Mouse (Mus musculus): ENCODE data around the gene Stfa2.

Gene Stfa2

DNA sequence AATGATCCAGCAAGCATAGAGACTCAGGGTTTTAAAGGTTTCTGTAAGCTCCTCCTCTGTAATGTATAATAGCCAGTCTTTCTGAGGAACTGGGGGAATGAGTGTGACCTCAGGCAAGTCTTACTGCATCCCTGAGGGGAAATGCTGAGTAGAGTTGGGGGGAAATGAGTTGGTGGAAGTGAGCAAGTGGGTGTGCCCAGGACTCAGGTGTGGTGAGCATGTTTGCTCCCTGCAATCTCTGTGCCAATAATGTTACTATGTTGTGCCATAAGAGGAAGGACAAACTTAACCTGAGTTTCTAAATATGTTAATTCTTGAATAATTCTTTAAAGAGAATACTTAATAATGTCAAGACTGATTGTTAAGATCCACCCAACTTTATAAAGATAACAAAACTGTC is at the start of gene Stfa2:
TSS of gene Stfa2 (minus strand) at position 101 of the 400 bp plus-strand sequence.
- DNase-seq (ENCODE audit: low read depth): peak; percentile 31

GRCm38 (mm10) chr16:36455342-36455802 is 47.1 kb upstream of the Stfa2 start, which contains the start of gene Stfa3:
Stfa3 (minus strand) TSS chr16:36455392.
- DNase-seq (ENCODE audit: low read depth): peak; percentile 81

DNA sequence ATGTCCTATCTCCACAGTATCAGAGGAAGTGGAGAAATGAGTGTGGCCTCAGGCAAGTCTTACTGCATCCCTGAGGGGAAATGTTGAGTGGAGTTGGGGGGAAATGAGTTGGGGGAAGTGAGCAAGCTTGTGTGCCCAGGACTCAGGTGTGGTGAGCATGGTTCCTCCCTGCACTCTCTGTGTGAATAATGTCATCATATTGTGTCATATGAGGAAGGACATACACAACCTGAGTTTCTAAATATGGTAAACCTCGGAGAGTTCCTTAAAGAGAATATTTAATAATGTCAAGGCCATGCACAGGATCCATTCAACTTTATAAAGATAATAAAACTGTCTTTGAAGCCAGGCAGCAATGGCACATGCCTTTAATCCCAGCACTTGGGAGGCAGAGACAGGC is 12.7 kb upstream of the Stfa2 start:
- peak; percentile 67 for DNase-seq (ENCODE audit: low read depth)

DNA sequence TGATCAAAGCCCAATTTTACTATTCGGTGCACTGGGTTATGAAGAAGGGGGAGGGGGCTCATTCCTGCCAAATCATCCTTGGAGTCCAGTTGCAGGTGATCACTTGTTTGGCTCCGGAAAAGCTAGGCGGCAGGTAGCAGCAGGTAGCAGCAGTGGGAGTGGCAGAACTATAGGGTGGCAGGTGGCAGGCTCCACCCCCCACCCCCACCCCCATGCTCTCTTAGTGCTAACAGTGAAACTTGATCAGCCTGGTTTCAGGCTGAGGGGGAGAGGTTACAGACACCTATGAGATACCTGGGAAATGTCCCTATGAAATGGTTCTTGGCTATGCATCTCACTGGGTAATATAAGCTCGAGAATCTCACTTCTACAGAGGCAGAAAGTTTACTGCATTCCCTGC is 19.2 kb downstream of the Stfa2 start:
- DNase-seq (ENCODE audit: low read depth): no peak

- peak; percentile 83 for DNase-seq (ENCODE audit: low read depth)
Measured at GRCm38 (mm10) chr16:36367648-36368047, 40.6 kb downstream of the Stfa2 start, which contains the start of gene BC100530. BC100530 (minus strand) TSS chr16:36367748.
